Mouse (Mus musculus) lung, embryonic 14.5 days (tissue): ENCODE results near the gene Gm20683. TPM values are rescaled to one million over a fixed set of nuclear protein-coding genes. Genes with fewer than 3 reads are reported as not detected.

Experiments
- ATAC-seq: fragments of 200-750 bp; cut with Nextera tagmentation; 2 replicates; pipeline ENCODE4 v1.8.0; 2017; ENCODE audit warnings: mild to moderate bottlenecking, moderate TSS enrichment, moderate library complexity; ENCODE audit not compliant: insufficient read depth
- DNase-seq: peaks from one replicate; pipeline ENCODE4 v3.0.0-alpha.2; 2015
- H3K27ac ChIP-seq: fragments of 300-500 bp; sonication (generic); 2 replicates; pipeline ENCODE4 v1.5.1; 2014; ENCODE audit warnings: low read depth, mild to moderate bottlenecking, moderate library complexity
- H3K27me3 ChIP-seq: fragments of 300-500 bp; sonication (generic); 2 replicates; pipeline ENCODE4 v1.6.1; 2014; ENCODE audit warnings: low read length, control low read depth; ENCODE audit not compliant: insufficient read depth
- H3K36me3 ChIP-seq: fragments of 300-500 bp; sonication (generic); 2 replicates; pipeline ENCODE4 v1.6.1; 2014; ENCODE audit warnings: control low read depth; ENCODE audit not compliant: insufficient read depth
- H3K4me1 ChIP-seq: fragments of 300-500 bp; sonication (generic); 2 replicates; pipeline ENCODE4 v1.6.1; 2014; ENCODE audit warnings: antibody characterized with exemption, control low read depth; ENCODE audit not compliant: insufficient read depth
- H3K4me2 ChIP-seq: fragments of 300-500 bp; sonication (generic); 2 replicates; pipeline ENCODE4 v1.6.1; 2014; ENCODE audit warnings: mild to moderate bottlenecking
- H3K4me3 ChIP-seq: fragments of 300-500 bp; sonication (generic); 2 replicates; pipeline ENCODE4 v1.5.1; 2014; ENCODE audit warnings: low read depth, low read length
- H3K9ac ChIP-seq: fragments of 300-500 bp; sonication (generic); 2 replicates; pipeline ENCODE4 v1.6.1; 2014
- H3K9me3 ChIP-seq: fragments of 300-500 bp; sonication (generic); 2 replicates; pipeline ENCODE4 v1.6.1; 2016; ENCODE audit warnings: low read depth, low read length, control low read depth
- CTCF ChIP-seq: IDR thresholded peaks from 2 replicates; pipeline ENCODE4 v1.5.1; 2016; ENCODE audit warnings: antibody characterized with exemption, low read depth
- WGBS: fragments of 180-500 bp; shearing (Covaris S2); extraction: QIAGEN DNeasy Blood & Tissue Kit; methylation state at CpG from one replicate; pipeline ENCODE4 v1.1.7; 2014; 5-methylcytosine and 5-hydroxymethylcytosine counted together
- microRNA-seq: library from miRNA; unstranded; fragments of <30 nt; microRNA quantifications from one replicate; pipeline ENCODE4, GENCODE M21; 2016; ENCODE audit warnings: borderline number of aligned reads
- polyA plus RNA-seq: library from polyadenylated mRNA; unstranded; fragments of >200 nt; fragmentation: Nextera tagmentation; extraction: Ambion mirVana; gene quantifications from 2 replicates; pipeline ENCODE4 v1.2.1, GENCODE M21; 2014

Gm20683 gene
- polyA plus RNA-seq, 1 experiment from 2014 or later, result 1.4 TPM

GRCm38 (mm10) chr17:25786781-25787504, 54.6 kb downstream of the Gm20683 start:
- H3K9ac ChIP-seq, result no peak overlapping the region
- DNase-seq, result no peak
- H3K27ac ChIP-seq, result no peak overlapping the region
- no peak overlapping the region for H3K4me3 ChIP-seq
- TF ChIP-seq CTCF, result no peak
- peaks cover 49% of the 10 kb centered on the region for H3K36me3 ChIP-seq
- ATAC-seq, result no peak
- no peaks in the 10 kb centered on the region for H3K9me3 ChIP-seq
- H3K27me3 ChIP-seq, result no peaks in the 10 kb centered on the region
- H3K4me2 ChIP-seq, result no peak overlapping the region
- peaks cover 9% of the 10 kb centered on the region for H3K4me1 ChIP-seq
- WGBS, result 92% methylated on average over 9 of the region's 9 CpGs

DNA sequence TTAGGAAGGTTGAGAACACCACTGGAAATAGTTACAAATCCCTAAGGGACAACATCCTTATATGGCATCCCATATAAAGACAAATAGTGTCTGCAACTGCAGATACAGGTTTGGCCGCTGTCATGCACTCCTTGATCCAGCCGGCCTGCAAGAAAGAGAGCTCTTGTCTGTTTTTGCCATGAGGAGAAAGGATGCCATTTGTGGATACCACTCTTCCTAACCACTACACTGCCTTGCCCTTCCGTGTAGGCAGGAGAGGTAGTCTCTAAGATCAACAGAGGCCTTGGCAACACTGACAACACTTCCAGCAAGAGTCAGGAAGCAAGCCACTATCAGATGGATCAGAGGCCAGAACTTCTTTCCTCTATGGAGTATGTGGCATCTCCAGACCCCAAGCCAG, 55.3 kb downstream of the Gm20683 start, which contains the start of gene Ccdc78:
Gene Ccdc78 (plus strand): TSS at position 301 of the 400 bp plus-strand sequence.
- 76% methylated on average over 3 of the region's 3 CpGs for WGBS
- Histone ChIP-seq H3K9ac (peak within 1 kb of the TSS; percentile 75), H3K27me3 (no peaks in the 10 kb centered on the region), H3K4me1 (peaks cover 9% of the 10 kb centered on the region), H3K36me3 (peaks cover 55% of the 10 kb centered on the region), H3K4me2 (peak within 1 kb of the TSS; percentile 86), H3K4me3 (peak within 1 kb of the TSS; percentile 64), H3K9me3 (no peaks in the 10 kb centered on the region), H3K27ac (peak within 1 kb of the TSS; percentile 80)
- ATAC-seq, result no peak
- no peak for DNase-seq
- no peak for TF ChIP-seq CTCF

DNA sequence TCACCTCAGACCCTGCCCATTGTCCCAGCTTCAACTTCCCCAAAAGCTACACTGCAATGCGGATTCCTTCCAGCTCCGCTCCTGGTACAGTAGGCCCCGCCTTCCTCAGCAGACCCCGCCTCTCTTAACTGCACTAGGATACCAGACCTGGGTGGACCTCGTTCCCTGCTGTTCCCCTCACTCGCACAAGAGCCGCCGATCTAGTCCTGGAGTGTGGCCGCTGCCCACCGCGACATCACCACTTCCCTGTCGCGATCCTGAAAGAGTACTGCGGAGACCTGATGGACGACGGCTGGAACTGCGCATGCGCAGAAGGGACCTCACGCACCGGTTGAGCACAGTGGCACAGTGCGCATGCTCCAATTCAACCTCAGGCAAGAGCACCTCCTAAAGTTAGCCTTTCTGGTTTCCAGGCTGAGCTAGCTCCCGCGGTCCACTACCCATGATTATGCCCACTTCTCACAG, 56.2 kb downstream of the Gm20683 start, which contains the start of gene Haghl:
Gene Haghl (minus strand): TSS at position 393 of the 465 bp plus-strand sequence.
- Histone ChIP-seq H3K4me1 (peaks cover 9% of the 10 kb centered on the region), H3K27me3 (no peaks in the 10 kb centered on the region), H3K27ac (peak within 1 kb of the TSS; percentile 80), H3K9me3 (no peaks in the 10 kb centered on the region), H3K4me2 (peak within 1 kb of the TSS; percentile 86), H3K36me3 (peaks cover 59% of the 10 kb centered on the region), H3K4me3 (peak within 1 kb of the TSS; percentile 64), H3K9ac (peak within 1 kb of the TSS; percentile 75)
- under 1% methylated on average over 23 of the region's 23 CpGs for WGBS
- ATAC-seq (peak; percentile 86), DNase-seq (peak; percentile 99)
- TF ChIP-seq CTCF, result peak; percentile 19; the same call in 1 of the 2 replicates

Small RNAs within 50 kb of the gene (microRNA-seq; reads per million reads assigned to microRNA genes)
- gene Mir3082, result not detected

Other genes starting within 250 kb of the Gm20683 start
- 1.3 and 1.4 TPM in 2 replicates for gene Gng13, start 124.6 kb downstream of the Gm20683 start, polyA plus RNA-seq
- 27.1 and 32.3 TPM in 2 replicates for gene Chtf18, start 114.3 kb downstream of the Gm20683 start, polyA plus RNA-seq
- 22.1 and 22.6 TPM in 2 replicates for gene Rpusd1, start 114.1 kb downstream of the Gm20683 start, polyA plus RNA-seq
- gene Mslnl, start 105.7 kb downstream of the Gm20683 start, polyA plus RNA-seq, result 0.24 and 0.31 TPM in 2 replicates
- gene Msln, start 87.4 kb downstream of the Gm20683 start, polyA plus RNA-seq, result 1.8 and 4.6 TPM in 2 replicates
- gene Narfl, start 68.0 kb downstream of the Gm20683 start, polyA plus RNA-seq, result 24.3 and 25.6 TPM in 2 replicates
- gene Haghl, start 56.1 kb downstream of the Gm20683 start, polyA plus RNA-seq, result 55.1 and 57.9 TPM in 2 replicates
- gene Ccdc78, start 55.2 kb downstream of the Gm20683 start, polyA plus RNA-seq, result 0.12 TPM in 1 of 2 replicates, not detected in the other
- gene Fam173a, start 48.9 kb downstream of the Gm20683 start, polyA plus RNA-seq, result 81.9 and 96.8 TPM in 2 replicates
- not detected in 2 replicates for gene AC134908.4, start 46.1 kb downstream of the Gm20683 start, polyA plus RNA-seq
- gene Metrn, start 44.6 kb downstream of the Gm20683 start, polyA plus RNA-seq, result 10.4 and 12.7 TPM in 2 replicates
- gene Fbxl16, start 32.7 kb downstream of the Gm20683 start, polyA plus RNA-seq, result 0.97 and 1.3 TPM in 2 replicates
- gene Wdr24, start 18.1 kb downstream of the Gm20683 start, polyA plus RNA-seq, result 24.6 and 26.0 TPM in 2 replicates
- 39.5 and 40.6 TPM in 2 replicates for gene Jmjd8, start 12.9 kb downstream of the Gm20683 start, polyA plus RNA-seq
- gene Stub1, start 8.4 kb downstream of the Gm20683 start, polyA plus RNA-seq, result 335 and 367 TPM in 2 replicates
- 1.8 and 2.0 TPM in 2 replicates for gene Rhbdl1, start 4.5 kb downstream of the Gm20683 start, polyA plus RNA-seq
- gene Rhot2, start 3.1 kb upstream of the Gm20683 start, polyA plus RNA-seq, result 10.8 and 11.0 TPM in 2 replicates
- 29.9 and 34.1 TPM in 2 replicates for gene Wdr90, start 19.7 kb upstream of the Gm20683 start, polyA plus RNA-seq
- 17.7 and 17.9 TPM in 2 replicates for gene Mcrip2, start 27.0 kb upstream of the Gm20683 start, polyA plus RNA-seq
- gene Mettl26, start 33.3 kb upstream of the Gm20683 start, polyA plus RNA-seq, result 44.6 and 45.7 TPM in 2 replicates
- gene Wfikkn1, start 39.1 kb upstream of the Gm20683 start, polyA plus RNA-seq, result 0.57 and 0.87 TPM in 2 replicates
- gene Rab40c, start 78.0 kb upstream of the Gm20683 start, polyA plus RNA-seq, result 15.3 and 15.4 TPM in 2 replicates
- gene Pigq, start 103.2 kb upstream of the Gm20683 start, polyA plus RNA-seq, result 65.9 and 69.0 TPM in 2 replicates
- not detected in 2 replicates for gene Nhlrc4, start 103.2 kb upstream of the Gm20683 start, polyA plus RNA-seq
- 0.16 and 0.26 TPM in 2 replicates for gene A930017K11Rik, start 110.8 kb upstream of the Gm20683 start, polyA plus RNA-seq
- 26.7 and 30.5 TPM in 2 replicates for gene Capn15, start 144.0 kb upstream of the Gm20683 start, polyA plus RNA-seq
- 15.2 and 15.3 TPM in 2 replicates for gene Rab11fip3, start 227.8 kb upstream of the Gm20683 start, polyA plus RNA-seq
- gene Decr2, start 248.6 kb upstream of the Gm20683 start, polyA plus RNA-seq, result 24.9 and 25.0 TPM in 2 replicates